Mouse (Mus musculus): ENCODE data around the gene Iqcj.

The Iqcj gene

DNA sequence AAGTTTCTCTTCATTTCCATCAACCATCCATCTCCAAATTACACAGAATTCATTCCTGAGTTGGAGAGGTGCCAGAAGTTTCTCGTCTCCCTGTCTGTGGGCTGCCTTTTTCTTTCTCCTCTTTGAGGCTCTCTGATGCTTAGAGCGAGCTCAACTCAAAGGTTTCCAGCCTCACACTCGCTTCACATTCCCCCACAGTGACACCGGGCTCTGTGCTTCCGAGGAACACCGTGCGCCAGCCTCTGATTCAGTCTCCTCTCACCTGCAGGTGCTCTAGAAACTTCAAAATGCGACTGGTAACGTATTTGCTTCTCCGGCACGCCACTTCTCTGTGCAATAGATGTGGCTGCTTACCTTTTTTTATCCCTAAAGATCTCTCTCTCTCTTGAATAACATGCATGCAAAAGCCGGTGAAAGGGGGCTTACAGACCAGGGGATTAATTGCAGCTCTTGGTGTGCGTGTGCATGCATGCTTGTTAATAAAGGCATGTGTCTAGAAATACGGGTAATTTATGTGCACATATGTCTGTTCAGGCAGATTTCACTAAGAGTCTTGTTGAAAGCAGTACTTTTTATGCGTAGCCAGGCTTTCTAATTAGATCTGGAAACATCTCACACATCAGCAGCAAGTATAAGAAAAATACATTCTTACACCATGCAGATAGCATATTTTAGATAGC, at the start of gene Iqcj, which contains the start of gene Iqschfp:
Gene Iqcj (plus strand): TSS at position 195 of the 680 bp plus-strand sequence.
Gene Iqschfp (plus strand): TSS at position 207 of the 680 bp plus-strand sequence.
- DNase-seq = no peak

DNA sequence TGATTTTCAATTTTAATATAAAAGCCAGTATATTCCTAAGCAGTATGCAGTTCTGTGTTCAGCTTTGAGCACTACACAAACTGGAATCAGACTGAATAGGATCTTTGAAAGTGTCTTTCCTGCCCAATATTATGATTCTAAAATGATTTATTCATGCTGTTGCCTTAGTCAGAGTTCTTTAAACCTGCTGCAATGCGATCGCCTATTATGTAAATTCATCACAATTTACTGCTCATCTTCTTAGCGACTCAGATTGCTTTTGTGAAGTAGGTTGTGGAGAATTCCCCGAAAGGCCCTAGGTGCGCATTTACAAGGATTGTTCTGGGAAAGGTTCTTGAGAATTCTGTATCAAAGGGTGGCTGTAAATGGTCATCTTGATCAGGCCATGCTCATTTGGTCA, 39.6 kb upstream of the Iqcj start:
- DNase-seq = no peak

DNA sequence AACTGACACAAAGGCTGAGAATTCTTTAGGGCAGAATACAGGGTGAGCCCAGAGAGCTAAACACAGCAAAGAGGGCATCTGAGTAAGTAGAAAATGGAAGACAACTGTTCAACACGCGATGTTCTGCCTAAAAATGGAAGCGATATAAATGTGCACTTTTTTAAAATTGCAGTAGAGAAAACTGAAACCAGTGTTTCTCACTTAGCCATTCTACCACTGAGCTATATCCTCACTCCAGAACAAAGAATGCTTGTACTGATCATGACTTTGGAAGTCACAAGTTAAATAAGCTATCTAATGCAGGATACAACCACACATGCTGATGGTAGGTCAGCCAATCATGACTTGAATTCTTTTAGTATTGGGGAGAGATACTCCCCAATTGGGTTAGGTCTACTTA, 30.5 kb upstream of the Iqcj start:
- DNase-seq = no peak

DNA sequence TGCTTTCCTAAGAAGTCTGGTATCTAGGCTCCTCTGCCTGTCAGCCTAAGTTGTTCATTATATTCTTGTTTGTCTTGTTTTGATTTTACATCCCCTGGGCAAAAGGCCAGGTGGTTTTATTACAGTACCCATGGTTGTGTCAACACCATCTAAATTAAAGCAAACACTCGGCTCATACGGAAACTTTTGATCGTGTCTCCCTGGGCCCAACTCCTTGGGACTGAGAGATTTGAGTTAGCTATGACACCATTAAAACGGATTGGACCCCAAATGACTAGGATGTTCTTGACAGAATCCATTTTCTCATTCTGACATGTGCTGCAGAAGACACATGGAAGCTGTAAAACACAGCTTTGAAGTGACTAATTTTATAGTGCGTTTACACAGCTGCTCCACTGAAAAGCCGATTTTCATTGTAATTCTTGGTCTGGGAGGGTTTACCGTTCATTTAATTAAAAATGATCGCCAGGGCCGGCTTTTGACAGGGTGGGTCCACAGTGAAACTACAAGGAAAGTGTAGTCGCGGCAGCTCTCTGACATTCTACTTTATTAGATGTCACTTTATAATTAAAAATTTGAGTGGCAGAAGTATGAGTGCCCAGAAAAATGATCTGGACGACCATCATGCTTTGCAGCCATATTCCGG, 24.5 kb upstream of the Iqcj start:
- DNase-seq = no peak

DNA sequence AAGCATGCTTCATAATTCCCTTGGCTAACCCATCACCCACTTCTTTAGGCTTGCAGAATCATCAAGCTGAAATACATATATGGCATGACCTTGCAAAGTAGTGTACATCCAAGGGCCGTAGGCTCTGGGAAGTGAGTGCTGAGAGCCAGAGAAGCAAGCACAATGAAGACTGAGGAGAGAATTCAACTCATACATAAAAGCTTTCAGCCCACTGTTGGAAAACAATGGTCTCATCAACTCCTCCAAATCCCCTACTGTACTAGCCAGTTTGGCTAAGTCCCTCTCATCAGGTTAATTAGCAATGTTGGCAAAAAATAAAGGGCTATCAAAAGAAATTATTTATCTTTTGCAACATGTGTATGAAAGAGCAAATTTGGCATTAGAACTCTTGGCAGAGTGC, 22.6 kb upstream of the Iqcj start:
- no peak for DNase-seq

DNA sequence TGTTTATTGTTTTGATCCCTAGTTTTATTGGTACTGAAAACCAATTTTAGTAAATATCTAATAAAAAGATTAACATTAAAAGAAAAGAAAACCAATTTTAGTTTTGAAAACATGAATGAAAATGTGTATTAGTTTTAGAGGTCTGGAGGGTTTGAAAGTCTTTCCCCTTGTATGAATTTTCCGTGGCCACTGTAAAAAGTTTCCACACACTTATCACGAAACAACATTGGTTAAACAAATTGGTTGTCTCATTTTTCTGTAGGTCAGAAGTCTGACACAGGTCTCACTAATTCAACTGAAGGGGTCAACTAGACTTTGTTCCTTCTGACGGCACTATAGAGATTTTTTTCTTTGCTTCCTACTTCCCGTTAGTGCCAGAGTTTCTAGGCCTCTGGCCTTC, 14.8 kb upstream of the Iqcj start:
- no peak for DNase-seq

DNA sequence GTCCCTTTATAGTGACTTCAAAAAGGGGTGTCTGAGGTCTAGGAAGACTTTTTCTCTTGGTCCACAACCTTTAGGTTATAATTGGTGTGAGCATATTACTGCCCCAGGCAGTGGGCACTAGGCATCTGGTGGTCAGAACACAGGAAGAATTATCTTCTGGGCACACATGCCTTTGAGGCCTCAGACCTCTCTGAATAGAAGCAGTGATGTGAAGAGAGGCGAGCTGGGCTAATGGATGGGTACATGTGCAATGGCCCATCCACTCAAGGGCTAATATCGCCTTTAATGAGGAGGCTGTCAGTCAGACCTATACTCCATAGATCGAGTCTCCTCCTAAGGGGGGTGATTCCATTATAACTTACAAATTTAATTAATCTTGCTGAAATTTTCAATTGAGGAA, 7.7 kb upstream of the Iqcj start:
- no peak for DNase-seq

DNA sequence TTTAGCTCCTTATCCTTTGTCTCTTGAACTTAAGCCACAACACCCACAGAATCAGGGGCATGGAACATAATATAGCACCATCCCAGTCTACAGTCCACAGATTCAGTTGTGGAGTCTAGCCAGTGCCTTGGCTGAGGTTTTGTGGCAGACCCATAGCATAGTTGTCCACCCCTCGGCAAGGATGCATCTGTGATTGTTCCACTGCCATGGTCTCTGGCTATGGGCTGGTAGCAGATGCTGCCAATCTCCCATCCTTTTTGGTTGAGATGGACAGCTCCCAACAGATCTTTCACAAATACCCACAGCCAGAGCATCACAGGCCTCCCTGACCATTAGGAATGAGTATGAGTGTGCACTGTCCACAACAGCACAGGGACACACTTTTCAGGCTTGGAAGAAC, 5.8 kb upstream of the Iqcj start:
- no peak for DNase-seq

DNA sequence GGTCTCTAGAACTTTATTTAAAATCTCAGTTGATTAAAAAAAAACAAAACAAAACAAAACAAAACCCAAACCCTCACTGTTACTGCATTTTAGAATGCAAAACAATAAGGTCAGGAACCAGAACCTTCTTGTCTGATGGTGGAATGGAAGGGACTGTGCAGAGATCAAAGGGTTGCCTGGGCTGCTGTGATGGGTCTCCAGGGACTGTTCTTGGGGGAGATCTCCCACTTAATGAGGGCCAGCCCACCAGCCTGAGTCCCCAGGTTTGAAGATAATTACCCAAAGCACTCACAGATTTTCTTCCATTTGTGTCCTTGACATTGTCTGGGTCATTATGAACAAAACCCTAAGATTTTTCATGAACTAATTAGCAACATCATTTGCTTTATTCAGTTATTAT, 4.8 kb upstream of the Iqcj start:
- DNase-seq = no peak

DNA sequence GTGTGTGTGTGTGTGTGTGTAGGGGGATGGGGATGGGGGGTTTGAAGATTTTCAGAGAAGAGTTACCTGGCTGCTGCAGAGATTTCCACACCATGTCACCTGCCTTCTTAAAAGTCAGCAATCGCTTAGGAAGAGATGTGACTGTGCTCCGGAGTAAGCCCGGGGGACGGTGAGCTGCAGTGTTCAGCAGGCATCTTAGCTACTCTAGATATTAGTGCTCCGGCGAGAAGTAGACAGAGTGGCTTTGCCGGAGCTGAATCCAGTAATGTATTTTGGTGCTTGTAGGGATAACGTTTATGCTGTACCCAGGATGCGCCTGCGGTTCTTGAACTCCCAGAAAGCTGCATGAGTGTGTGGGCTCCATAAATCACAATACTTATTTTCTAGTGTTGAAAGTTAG, 748 bp downstream of the Iqcj start:
- no peak for DNase-seq

DNA sequence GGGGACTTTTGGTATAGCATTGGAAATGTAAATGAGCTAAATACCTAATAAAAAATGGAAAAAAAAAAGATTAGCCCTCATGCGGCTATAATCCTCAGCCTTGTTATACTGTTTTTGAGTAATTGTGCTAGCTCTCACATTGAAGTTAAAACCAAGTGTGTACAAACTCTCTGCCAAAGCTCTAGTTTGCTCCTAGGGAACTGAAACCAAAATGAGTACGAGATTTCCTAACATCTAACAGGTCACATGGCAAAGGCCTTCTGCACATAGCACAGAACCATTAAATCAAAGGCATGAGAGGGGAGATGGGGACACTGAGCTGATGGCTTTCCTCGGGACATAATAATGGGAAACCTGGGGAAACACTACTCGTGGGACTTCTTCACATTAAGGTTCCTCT, 10.5 kb downstream of the Iqcj start:
- no peak for DNase-seq

DNA sequence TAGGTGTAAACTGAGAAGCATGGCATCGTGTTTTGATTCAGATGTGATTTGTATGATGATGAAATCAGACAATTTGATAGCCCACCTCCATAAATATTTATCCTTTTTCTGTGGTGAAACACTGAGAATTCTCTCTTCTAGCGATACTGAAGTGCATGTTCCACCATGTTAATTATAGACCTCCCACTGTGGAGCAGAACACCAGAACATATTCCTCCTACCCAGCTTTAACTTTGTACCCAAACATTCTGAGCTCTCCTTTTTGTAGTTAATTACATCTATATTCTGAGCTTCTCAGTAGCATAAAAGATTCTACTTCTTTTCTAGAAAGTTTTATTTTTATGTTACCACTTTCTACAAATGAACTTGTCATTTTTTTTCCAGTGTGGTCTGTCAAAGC, 16.6 kb downstream of the Iqcj start:
- DNase-seq = no peak

DNA sequence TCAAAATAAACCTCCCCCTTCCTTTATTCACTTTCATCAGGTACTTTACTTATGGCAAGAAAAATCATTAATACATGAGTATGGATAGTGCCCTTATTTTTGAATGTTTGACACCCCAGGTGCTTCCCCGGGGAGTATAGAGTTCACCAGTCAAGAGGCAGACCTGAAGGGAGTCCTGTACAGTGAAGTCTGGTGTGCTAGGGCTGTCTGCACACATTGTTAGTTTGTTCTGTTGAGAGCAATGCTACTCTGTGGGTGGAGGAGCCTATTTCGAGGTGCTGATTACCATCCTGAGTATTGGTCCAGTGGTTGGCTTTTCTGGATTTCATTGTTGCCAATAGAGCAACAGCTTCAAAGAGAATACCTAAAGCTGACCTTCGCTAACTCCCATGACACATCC, 26.1 kb downstream of the Iqcj start:
- no peak for DNase-seq

DNA sequence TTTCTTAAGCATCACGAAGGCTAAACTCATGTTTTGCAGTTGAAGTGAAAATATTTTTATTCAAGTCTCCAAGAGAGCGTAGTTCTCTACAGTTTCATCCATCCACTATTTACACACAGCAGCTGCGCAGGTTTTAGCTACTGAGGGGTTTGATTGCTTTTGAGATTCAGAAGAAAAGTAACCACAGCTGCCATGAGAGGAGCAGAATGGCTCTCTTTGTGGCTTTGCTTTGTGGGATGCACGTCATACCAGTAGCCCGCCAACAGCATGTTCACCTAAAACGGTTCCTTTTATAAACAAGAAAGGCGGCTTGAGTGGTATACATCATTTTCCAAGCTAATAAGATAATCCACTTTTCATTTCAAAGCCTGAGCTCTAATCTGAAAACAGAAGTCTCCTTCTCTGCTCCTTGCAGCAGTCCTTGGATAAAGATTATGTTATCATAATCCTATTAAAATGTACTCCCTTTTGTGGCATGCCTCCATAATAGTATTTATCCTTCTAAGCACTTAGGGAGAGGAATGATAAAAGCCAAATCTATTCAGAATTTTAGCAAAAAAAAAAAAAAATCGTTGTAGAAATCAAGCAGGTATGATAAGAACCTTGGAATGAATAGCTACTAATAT, 26.7 kb downstream of the Iqcj start:
- no peak for DNase-seq

DNA sequence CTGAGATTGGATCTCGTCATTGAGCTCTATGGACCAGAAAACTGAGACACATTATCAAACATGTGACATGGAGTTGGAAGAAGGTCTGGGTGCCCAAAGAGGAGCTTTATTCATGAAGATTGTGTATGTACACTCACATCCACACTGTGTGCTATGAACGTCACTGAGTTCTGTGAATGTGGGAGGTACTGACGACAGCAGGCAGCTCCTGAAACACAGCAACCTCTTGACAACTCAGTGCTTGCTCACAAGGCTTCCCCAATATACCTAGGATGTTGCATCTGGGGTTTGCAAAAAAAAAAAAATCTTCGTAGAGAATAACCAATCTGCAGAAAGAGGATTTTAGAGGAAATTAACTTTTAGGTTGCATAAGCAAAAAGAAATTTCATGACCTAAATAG, 31.1 kb downstream of the Iqcj start:
- DNase-seq = no peak

DNA sequence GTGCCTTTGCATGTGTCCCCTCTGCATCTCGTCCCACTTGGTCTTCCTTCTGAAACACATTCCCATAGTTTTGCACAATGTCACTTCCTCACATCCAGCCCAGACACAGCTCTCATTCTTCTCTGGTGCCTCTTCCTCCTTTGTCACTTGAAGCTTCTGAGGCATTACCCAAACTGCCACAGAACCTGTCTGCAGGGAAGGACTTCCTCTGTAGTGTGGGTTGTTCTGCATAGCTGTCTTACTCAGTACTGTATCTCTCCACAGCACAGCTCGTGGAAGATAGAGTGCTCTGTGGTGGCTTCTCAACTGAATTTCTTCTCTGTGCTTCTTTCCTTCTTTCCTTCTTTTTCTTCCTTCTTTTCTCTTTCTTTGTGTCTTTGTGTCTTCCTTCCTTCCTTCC, 33.4 kb downstream of the Iqcj start:
- DNase-seq = no peak

DNA sequence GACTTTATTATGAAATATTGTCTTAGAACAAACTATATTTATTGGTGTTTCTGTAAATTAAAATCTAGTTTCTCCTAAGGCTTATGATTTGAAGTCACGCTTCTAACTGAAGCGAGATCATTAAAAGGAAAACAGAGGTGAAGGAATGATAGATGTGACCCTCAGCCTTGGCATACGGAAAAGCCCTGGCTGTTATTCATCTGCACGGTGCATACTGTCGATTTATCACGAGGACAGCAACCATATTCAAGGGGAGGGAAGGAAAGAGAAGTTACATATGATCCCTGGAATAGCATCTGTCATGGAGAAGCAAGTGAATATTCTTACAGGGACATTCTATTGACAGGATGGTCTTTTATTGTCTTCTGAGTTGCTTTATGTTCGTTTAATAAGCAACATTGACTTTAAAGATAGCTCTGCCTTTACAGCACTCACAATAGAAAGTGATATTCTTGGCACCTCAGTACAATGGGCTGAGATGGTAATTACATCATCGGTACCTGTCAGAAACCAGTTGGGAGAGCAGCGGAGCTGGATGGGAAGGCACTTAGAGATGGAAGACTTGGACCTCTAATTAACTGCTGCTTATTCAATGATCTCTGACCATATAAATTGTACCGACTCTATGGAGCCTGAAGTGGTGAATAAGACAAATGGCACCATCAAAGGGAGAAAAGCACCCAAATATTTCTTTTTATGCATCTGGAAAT, 38.6 kb downstream of the Iqcj start:
- no peak for DNase-seq

DNA sequence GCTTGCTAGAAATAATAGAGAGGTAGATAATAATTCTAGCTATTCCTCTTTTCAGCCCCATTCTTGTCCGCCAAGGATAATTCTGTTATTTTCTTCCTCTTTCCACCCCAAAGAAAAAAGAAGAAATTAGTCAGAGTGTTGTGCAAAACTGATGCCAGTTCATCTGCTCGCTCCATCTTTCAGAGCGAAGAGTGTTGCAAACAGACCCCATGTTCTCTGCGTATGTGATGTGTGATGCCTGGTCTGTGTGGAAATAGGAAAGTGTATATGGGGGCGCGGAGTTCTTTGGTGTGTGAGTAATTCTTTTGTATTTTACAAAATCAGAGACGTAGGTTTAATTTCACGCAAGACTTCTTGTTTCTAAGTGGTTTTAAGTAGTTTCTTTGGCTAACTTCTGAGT, 39.2 kb downstream of the Iqcj start:
- no peak for DNase-seq

DNA sequence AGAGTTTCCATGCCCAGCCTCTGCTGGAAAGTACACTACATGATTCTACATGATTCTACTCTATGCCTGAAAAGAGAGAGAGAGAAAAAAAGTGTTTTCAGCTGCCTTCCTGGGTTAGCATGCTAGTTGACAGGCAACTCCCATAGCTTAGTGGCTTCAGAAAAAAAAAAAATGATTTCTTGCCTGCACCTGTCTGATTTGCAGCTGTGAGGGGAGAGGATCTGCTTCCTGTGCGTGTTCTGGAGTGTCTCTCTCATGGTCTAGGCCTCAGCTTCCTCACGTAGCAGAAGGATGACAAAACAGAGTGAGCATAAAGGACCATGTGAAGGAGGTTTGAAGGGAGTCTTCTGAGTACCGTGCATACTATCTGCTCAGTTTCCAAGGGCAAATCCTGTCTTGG, 39.9 kb downstream of the Iqcj start:
- DNase-seq = no peak

DNA sequence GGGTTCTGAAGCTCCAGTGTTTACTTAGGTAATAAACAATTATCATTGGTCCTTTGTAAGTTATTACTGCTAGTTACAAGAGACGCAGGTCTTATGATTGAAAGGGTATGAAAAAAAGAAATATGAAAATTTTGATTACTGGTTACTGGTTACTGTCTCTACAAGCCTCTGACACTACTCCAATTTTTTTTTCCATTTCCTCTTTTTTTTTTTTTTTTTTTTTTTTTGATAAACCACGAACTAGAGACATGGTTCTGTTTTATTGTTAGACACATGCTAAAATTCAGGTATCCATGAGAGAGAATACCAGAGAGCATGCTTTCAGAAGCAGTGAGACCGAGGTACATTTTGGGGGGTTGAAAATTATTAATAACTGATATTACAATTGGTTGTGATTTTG, 43.8 kb downstream of the Iqcj start:
- no peak for DNase-seq

DNA sequence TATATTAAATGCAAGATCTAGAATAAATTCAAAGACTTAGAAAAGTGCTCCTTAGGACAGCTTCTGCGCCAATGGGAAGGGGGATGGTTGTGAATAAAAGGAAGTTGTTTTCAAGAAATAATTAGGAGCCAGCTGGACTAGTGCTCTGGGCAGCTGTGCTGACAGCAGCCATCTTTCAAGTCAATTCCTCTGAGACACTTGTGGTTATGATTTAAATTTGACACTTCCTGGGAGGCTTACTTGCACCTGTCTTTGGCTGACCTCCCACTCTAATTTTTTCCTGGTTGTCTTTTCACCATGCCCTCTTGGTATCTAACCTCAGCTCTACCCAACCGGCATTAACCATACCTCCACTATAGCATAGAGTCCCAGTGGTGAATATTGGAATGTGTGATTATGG, 55.0 kb downstream of the Iqcj start:
- no peak for DNase-seq

DNA sequence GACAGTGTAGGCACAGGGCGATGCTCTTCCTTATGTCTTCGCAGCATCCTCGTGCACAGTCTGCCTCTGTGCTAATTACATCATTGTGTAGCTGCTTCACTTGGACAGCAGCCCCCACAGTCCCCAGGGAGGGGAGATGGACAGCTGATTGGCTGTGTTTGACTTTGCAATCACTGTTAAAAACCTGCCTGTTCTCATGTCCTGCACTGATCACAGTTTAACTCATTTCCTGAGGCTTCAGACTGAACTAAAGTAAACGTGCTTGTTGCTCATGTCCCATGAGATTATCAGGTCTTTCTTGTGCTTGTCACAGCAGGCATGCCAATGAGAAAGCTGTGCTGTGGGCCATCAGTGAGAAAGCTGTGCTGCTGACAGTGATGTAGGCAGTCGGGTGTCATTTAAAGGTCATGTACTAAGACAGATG, 60.5 kb downstream of the Iqcj start:
- no peak for DNase-seq

DNA sequence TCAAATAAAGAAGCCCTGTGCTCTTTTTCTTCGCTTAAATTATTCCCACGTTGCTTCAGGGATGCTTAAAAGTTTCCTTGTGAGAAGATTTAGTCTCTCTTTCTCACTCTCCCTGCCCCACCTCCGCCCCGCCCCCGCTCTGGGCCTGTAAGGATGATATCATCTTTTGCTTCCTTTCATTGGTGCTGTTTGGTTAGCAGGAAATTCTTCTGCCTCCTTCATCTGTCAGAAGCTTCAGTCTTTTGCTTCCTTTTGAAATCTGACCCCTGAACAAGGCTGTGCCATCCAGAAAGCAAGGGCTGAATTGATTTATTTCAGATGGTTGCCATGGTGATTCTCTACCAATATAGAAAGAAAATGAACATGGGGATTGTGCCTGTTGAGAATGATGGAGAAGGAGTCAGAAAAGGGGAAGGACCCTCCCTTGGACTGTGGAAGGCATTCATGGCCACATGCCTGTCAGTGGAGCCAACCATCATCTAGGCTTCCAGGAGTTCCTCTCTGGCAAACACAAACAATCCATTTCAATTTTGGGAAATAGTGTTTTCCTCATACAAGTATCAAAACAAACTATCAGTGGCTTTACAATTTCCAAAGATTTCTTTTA, 62.5 kb downstream of the Iqcj start:
- DNase-seq = peak; percentile 14

Data from liver (tissue).